Mouse (Mus musculus) olfactory bulb, adult 2 months (tissue): ENCODE data around the gene Cyp46a1.

Source experiments
- CTCF ChIP-seq: fragments of 200-500 bp; IDR thresholded peaks from 2 replicates; pipeline ENCODE4 v1.5.1; 2012; ENCODE audit warnings: low read depth, mild to moderate bottlenecking, low read length, moderate library complexity; ENCODE audit not compliant: insufficient read depth
- POLR2A ChIP-seq: fragments of 200-500 bp; IDR thresholded peaks from 2 replicates; pipeline ENCODE4 v1.6.1; 2012; ENCODE audit warnings: mild to moderate bottlenecking, low read depth, low read length, moderate library complexity; ENCODE audit not compliant: insufficient read depth

DNA sequence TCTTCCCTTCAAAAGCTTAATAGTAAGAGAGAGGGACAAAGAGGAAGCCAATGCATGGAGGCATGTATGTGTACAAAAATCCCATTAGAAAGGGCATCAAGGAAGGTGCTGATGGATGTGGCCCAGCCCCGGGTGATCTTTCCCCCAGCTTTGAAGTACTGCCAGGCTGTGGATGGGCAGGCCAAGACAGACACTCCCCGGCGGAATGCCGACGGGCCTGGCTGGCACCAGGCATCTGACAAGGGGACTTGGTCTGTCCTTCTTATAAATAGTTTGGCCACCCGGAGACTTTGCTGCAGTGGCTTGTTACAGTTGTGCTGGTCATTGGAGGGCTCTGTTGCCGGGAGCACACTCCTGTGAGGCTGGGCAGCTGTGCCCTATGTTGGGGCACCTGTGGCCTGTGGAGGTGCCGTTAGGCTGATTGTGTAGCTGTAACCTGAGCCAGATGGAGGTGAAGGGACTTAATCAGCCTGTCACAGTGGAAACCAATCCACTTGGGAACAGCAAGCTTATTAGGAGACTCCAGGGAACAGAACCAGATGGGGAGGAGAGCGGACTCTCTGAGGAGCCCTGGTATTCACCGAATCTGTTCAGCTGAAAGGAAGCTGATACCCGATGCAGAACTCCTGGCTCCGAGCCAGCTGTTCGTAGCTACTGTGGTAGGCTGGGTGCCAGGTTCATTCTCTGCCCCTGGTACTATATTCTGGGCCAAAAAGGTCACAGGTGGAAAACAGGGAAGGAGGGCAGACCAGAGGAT is 52.5 kb downstream of the Cyp46a1 start:
- TF ChIP-seq CTCF (no peak), POLR2A (no peak)
